Mouse (Mus musculus) midbrain, embryonic 16.5 days (tissue): ENCODE data around the gene Ugt2b37. TPM values are rescaled to one million over a fixed set of nuclear protein-coding genes. Genes with fewer than 3 reads are reported as not detected.
"Not testable (repeated sequence)": the region's sequence is repeated elsewhere in the genome, so short reads cannot be mapped to it uniquely, and the experiment has no call there.

Experiments
- ATAC-seq: fragments of 200-750 bp; cut with Nextera tagmentation; 2 replicates; pipeline ENCODE4 v1.8.0; 2017; ENCODE audit warnings: moderate TSS enrichment
- H3K27ac ChIP-seq: fragments of 300-500 bp; sonication (generic); 2 replicates; pipeline ENCODE4 v1.5.1; 2014; ENCODE audit warnings: mild to moderate bottlenecking, low read length, mixed read lengths
- H3K27me3 ChIP-seq: fragments of 300-500 bp; sonication (generic); 2 replicates; pipeline ENCODE4 v1.6.1; 2014; ENCODE audit warnings: low read depth, low read length, mixed read lengths; ENCODE audit not compliant: control insufficient read depth, insufficient read depth
- H3K36me3 ChIP-seq: fragments of 300-500 bp; sonication (generic); 2 replicates; pipeline ENCODE4 v1.6.1; 2014; ENCODE audit warnings: mild to moderate bottlenecking, low read length, moderate library complexity, mixed read lengths; ENCODE audit not compliant: control insufficient read depth, insufficient read depth
- H3K4me1 ChIP-seq: fragments of 300-500 bp; sonication (generic); 2 replicates; pipeline ENCODE4 v1.6.1; 2014; ENCODE audit warnings: mild to moderate bottlenecking, low read length, mixed read lengths; ENCODE audit not compliant: control insufficient read depth, insufficient read depth
- H3K4me2 ChIP-seq: fragments of 300-500 bp; sonication (generic); 2 replicates; pipeline ENCODE4 v1.6.1; 2014; ENCODE audit warnings: mild to moderate bottlenecking, low read length, mixed read lengths
- H3K4me3 ChIP-seq: fragments of 300-500 bp; sonication (generic); 2 replicates; pipeline ENCODE4 v1.5.1; 2014; ENCODE audit warnings: low read depth, mild to moderate bottlenecking, low read length, moderate library complexity, mixed read lengths
- H3K9ac ChIP-seq: fragments of 300-500 bp; sonication (generic); 2 replicates; pipeline ENCODE4 v1.6.1; 2014; ENCODE audit warnings: low read depth, low read length, mixed read lengths
- H3K9me3 ChIP-seq: fragments of 300-500 bp; sonication (generic); replicated peaks from 2 replicates; pipeline ENCODE4 v1.6.1; 2014; ENCODE audit warnings: mild to moderate bottlenecking, low read length, mixed read lengths; ENCODE audit not compliant: control insufficient read depth, poor library complexity, severe bottlenecking
- WGBS: fragments of 180-500 bp; shearing (Covaris S2); extraction: QIAGEN DNeasy Blood & Tissue Kit; methylation state at CpG from one replicate; pipeline ENCODE4 v1.1.7; 2014; 5-methylcytosine and 5-hydroxymethylcytosine counted together
- polyA plus RNA-seq: library from polyadenylated mRNA; unstranded; fragments of >200 nt; fragmentation: Nextera tagmentation; extraction: Ambion mirVana; gene quantifications from 2 replicates; pipeline ENCODE4 v1.2.1, GENCODE M21; 2015

The Ugt2b37 gene
- polyA plus RNA-seq: not detected in 2 replicates

DNA sequence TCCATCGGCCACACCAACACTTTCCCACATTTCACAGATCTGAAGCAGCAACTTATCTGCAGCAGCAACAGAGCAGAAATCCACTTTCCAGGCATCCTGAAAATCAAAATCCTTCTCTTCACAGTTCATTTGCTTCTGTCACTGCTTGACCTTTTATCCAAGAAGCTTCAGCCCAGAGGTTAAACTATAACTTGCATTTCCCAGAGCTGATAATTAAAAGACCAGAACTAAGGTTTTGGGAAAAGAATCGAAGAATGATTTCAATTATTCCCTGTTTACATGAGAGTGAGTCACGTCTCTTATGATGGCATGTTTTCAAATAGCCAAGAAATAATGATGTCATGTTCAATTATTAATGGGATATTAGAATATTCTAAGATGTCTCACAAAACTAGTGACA is at the start of gene Ugt2b37:
Gene Ugt2b37 (minus strand): TSS at position 129 of the 400 bp plus-strand sequence.
- not testable (repeated sequence) for H3K36me3 ChIP-seq, ATAC-seq, H3K4me2 ChIP-seq, H3K4me3 ChIP-seq, H3K27ac ChIP-seq, H3K9ac ChIP-seq, H3K27me3 ChIP-seq, H3K9me3 ChIP-seq, H3K4me1 ChIP-seq
- 78% methylated on average over 3 of the region's 3 CpGs for WGBS

DNA sequence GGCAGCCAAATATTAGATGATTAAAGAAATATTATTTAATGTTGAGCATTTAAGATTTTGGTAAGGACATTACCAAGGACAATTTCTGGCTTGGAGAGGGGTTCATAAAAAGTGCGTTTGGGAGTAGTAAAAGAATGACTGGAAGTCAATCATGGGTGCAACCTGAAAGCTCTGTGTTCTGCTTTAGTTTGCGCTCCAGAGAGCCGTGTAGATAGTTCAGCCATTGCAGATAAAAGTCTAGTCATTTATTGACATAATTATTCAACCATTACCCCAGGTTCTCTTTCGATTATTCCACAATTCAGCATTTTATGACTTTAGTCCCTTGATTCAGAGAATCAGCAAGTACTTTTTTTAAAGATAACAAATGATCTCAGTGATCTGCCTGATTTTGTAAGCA is 31.6 kb upstream of the Ugt2b37 start:
- 91% methylated on average over 4 of the region's 4 CpGs for WGBS
- ATAC-seq: not testable (repeated sequence)

DNA sequence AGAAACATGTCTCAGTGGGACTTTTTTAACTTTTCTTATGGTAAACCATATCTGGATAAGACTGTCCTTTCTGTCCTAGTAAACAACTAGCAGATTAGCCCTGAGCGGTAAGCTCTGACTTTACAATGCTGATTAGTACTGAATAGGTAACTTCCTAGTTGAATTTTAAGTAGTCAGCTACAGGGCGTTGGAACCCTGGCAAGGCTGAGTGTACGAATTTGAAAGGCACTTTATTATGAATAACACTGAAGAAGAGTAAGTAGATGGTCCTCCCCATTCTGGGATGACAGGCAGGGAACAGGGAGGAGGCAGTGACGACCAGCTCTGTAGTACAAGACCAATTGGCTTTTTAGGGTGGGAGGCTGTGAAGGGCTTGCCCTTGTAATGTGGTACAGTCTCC is 21.4 kb upstream of the Ugt2b37 start:
- not testable (repeated sequence) for H3K36me3 ChIP-seq, H3K4me2 ChIP-seq, ATAC-seq, H3K27ac ChIP-seq, H3K4me1 ChIP-seq, H3K27me3 ChIP-seq, H3K9ac ChIP-seq, H3K9me3 ChIP-seq, H3K4me3 ChIP-seq
- 87% methylated on average over 4 of the region's 4 CpGs for WGBS

More for the DNA sequence above, 31.6 kb upstream of the Ugt2b37 start:
- not testable (repeated sequence) for H3K4me3 ChIP-seq, H3K9me3 ChIP-seq, H3K27ac ChIP-seq, H3K4me1 ChIP-seq, H3K9ac ChIP-seq, H3K36me3 ChIP-seq, H3K27me3 ChIP-seq, H3K4me2 ChIP-seq

DNA sequence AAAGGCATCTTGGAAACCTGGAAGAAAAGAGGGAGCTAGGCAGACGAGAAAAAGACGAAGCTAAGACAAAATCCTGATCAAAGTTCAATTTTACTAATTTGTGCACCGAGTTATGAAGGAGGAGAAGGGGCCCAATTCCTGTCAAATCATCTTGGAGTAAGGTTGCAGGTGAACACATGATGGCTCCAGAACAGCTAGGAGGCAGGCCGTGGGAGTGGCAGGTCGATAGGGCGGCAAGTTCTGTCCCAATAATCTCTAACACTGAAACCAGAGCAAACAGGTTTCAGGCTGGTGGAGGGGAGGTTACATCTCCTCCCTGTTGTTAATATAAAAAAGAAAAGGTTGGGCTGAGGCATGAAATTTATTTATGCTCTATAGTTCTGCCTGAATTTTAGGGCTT is 21.0 kb upstream of the Ugt2b37 start:
- H3K27me3 ChIP-seq: no peaks in the 10 kb centered on the region
- no peak for ATAC-seq
- no peaks in the 10 kb centered on the region for H3K4me1 ChIP-seq
- no peak overlapping the region for H3K9ac ChIP-seq
- WGBS: 91% methylated on average over 6 of the region's 6 CpGs
- no peak overlapping the region for H3K4me2 ChIP-seq
- no peak overlapping the region for H3K4me3 ChIP-seq
- no peak overlapping the region for H3K27ac ChIP-seq
- H3K36me3 ChIP-seq: no peaks in the 10 kb centered on the region
- H3K9me3 ChIP-seq: 0 out of 2 replicates have a peak, but pooled peaks cover 2% of the 10 kb centered on the region

DNA sequence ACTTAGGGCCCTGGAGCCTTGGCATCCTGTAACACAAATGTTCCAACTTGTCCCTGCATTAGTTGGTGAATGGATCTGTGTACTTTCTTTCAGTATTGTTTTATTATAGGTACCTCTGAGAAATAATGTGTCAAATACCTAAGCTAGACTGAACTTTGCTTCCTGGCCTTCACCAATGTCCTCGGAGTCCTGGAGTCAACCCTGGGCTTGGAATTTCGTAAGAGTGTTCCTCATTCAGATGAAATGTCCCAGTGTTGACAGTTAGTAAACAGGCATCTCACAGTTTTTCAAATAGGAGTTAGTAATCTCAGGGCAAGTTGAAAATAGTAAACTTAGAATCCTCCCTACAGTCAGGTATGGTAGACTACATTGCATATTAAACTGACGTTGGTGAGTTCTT is 1.2 kb upstream of the Ugt2b37 start:
- WGBS: 81% methylated on average over 3 of the region's 3 CpGs
- Histone ChIP-seq H3K4me1 (no peaks in the 10 kb centered on the region), H3K9me3 (no peaks in the 10 kb centered on the region), H3K9ac (no peak overlapping the region), H3K36me3 (no peaks in the 10 kb centered on the region), H3K27ac (no peak overlapping the region), H3K4me3 (no peak overlapping the region), H3K27me3 (no peaks in the 10 kb centered on the region), H3K4me2 (no peak overlapping the region)
- no peak for ATAC-seq

DNA sequence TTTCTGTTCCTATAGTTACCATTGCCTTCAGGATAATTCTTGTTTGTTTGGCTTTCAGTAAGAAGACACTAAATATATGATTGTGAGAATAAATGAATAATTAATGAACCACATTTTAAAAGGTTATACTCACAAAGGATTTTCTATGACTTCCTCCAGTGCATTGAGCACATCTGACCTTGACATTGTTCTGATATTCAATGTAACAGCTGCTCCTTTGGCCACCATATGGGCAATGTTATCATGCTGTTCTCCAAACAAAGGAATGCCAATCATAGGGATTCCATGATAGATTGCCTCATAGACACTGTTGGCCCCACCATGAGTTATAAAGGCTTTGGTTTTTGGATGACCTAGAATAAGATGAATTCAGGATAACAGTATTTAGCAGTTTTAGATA is 12.5 kb downstream of the Ugt2b37 start:
- not testable (repeated sequence) for H3K36me3 ChIP-seq, H3K4me1 ChIP-seq, H3K27me3 ChIP-seq, H3K4me3 ChIP-seq, H3K4me2 ChIP-seq, ATAC-seq, H3K9me3 ChIP-seq, H3K9ac ChIP-seq, H3K27ac ChIP-seq

DNA sequence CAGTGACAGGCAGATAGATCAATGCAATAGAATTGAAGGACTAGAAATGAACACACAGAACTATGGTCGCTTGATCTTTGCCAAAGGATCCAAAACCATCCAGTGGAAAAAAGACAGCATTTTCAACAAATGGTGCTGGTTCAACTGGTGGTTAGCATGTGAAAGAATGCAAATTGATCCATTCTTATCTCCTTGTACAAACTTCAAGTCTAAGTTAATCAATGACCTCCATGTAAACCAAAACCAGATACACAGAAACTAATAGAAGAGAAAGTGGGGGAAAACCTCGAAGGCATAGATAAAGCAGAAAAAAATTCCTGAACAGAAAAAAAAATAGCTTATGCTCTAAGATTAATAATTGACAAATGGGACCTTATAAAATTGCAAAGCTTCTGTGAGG is 58.2 kb downstream of the Ugt2b37 start:
- H3K27me3 ChIP-seq, H3K27ac ChIP-seq, H3K36me3 ChIP-seq, H3K4me2 ChIP-seq, ATAC-seq, H3K4me1 ChIP-seq, H3K9ac ChIP-seq, H3K9me3 ChIP-seq, H3K4me3 ChIP-seq: not testable (repeated sequence)
- 83% methylated on average over 2 of the region's 2 CpGs for WGBS

Other genes starting within 250 kb of the Ugt2b37 start
- gene Ugt2b36, start 162.2 kb downstream of the Ugt2b37 start, polyA plus RNA-seq: not detected in 2 replicates
- 0.15 TPM in 1 of 2 replicates, not detected in the other for gene Ugt2b5, start 114.5 kb downstream of the Ugt2b37 start, polyA plus RNA-seq
- not detected in 2 replicates for gene Ugt2a3, start 82.4 kb upstream of the Ugt2b37 start, polyA plus RNA-seq
- not detected in 2 replicates for gene Ugt2b38, start 169.4 kb upstream of the Ugt2b37 start, polyA plus RNA-seq
- not detected in 2 replicates for gene Ugt2a2, start 227.5 kb upstream of the Ugt2b37 start, polyA plus RNA-seq
- gene Gm43638, start 232.0 kb upstream of the Ugt2b37 start, polyA plus RNA-seq: not detected in 2 replicates
- gene Ugt2a1, start 236.1 kb upstream of the Ugt2b37 start, polyA plus RNA-seq: not detected in 2 replicates